Mouse (Mus musculus) adrenal gland, postnatal 4 days (tissue): ENCODE data around the gene Scarb1. TPM values are rescaled to one million over a fixed set of nuclear protein-coding genes. Genes with fewer than 3 reads are reported as not detected.

Source experiments
- DNase-seq, 2 experiments: peaks; one replicate each; pipeline ENCODE4 v3.0.0; 2021 to 2022; ENCODE audit warnings: low spot score in 2 of 2, mixed read lengths in 2 of 2
- total RNA-seq, 2 experiments: library from RNA; stranded (reverse); gene quantifications; 2 replicates each; pipeline ENCODE4 v1.2.3; 2021

Scarb1 gene
- total RNA-seq, 2 experiments from 2014 or later, result 582 to 655 TPM

- peak in 1 of 2 experiments; percentile 70 for DNase-seq
These were observed 67.2 kb downstream of the Scarb1 start for GRCm38 (mm10) chr5:125273666-125274109.

- no peak for DNase-seq
These were observed 68.5 kb downstream of the Scarb1 start for GRCm38 (mm10) chr5:125272231-125272988.

- peak; percentile 53 to 70 for DNase-seq
These were observed 69.2 kb downstream of the Scarb1 start for GRCm38 (mm10) chr5:125271531-125272203.

GRCm38 (mm10) chr5:125270587-125271130, 70.2 kb downstream of the Scarb1 start:
- DNase-seq, result peak in 1 of 2 experiments; percentile 47

GRCm38 (mm10) chr5:125269836-125270235, 71.1 kb downstream of the Scarb1 start:
- no peak for DNase-seq

- no peak for DNase-seq
These were observed 71.5 kb downstream of the Scarb1 start for GRCm38 (mm10) chr5:125269399-125269798.

- DNase-seq, result peak; percentile 49 to 71
These were observed 72.7 kb downstream of the Scarb1 start for GRCm38 (mm10) chr5:125268033-125268765.

- DNase-seq, result peak in 1 of 2 experiments; percentile 56
These were observed 73.5 kb downstream of the Scarb1 start for GRCm38 (mm10) chr5:125267150-125267961.

- no peak for DNase-seq
These were observed 74.8 kb downstream of the Scarb1 start for GRCm38 (mm10) chr5:125266128-125266527.

GRCm38 (mm10) chr5:125264700-125265099, 76.2 kb downstream of the Scarb1 start:
- peak in 1 of 2 experiments; percentile 67 for DNase-seq

GRCm38 (mm10) chr5:125262578-125262977, 78.3 kb downstream of the Scarb1 start:
- no peak for DNase-seq

GRCm38 (mm10) chr5:125253917-125254316, 87.0 kb downstream of the Scarb1 start:
- no peak for DNase-seq

GRCm38 (mm10) chr5:125253448-125253847, 87.4 kb downstream of the Scarb1 start:
- no peak for DNase-seq

GRCm38 (mm10) chr5:125252664-125253063, 88.2 kb downstream of the Scarb1 start:
- peak; percentile 50 to 65 for DNase-seq

GRCm38 (mm10) chr5:125251885-125252615, 88.8 kb downstream of the Scarb1 start:
- no peak for DNase-seq

- no peak for DNase-seq
These were observed 91.7 kb downstream of the Scarb1 start for GRCm38 (mm10) chr5:125249187-125249586.

- DNase-seq, result no peak
These were observed 94.2 kb downstream of the Scarb1 start for GRCm38 (mm10) chr5:125246711-125247110.

GRCm38 (mm10) chr5:125245534-125246151, 95.3 kb downstream of the Scarb1 start:
- no peak for DNase-seq

- DNase-seq, result no peak
These were observed 95.9 kb downstream of the Scarb1 start for GRCm38 (mm10) chr5:125244825-125245533.
